Mouse (Mus musculus): ENCODE measurements around the gene Sipa1l2. TPM values are rescaled to one million over a fixed set of nuclear protein-coding genes. Genes with fewer than 3 reads are reported as not detected.

Gene Sipa1l2
- polyA plus RNA-seq, 1 experiment from 2014 or later, result 25.1 TPM

GRCm38 (mm10) chr8:125607714-125608223 is 38.2 kb upstream of the Sipa1l2 start:
- Histone ChIP-seq H3K4me3 (replicated peaks; ENCODE audit: low read depth, low read length) (no peak overlapping the region), H3K27me3 (ENCODE audit: control insufficient read depth, insufficient read depth, low read length) (no peaks in the 10 kb centered on the region), H3K36me3 (ENCODE audit: control insufficient read depth, insufficient read depth, low read length) (no peaks in the 10 kb centered on the region), H3K4me2 (ENCODE audit: low read length) (no peak overlapping the region), H3K9me3 (ENCODE audit: control insufficient read depth, low read length) (no peaks in the 10 kb centered on the region), H3K27ac (replicated peaks; ENCODE audit: low read depth, low read length) (no peak overlapping the region), H3K4me1 (ENCODE audit: control insufficient read depth, insufficient read depth, low read length) (no peaks in the 10 kb centered on the region), H3K9ac (replicated peaks; ENCODE audit: low read length) (no peak overlapping the region)
- WGBS, result 85% methylated on average over 4 of the region's 4 CpGs
- DNase-seq, result no peak
- ATAC-seq (ENCODE audit: low FRiP score, low TSS enrichment), result no peak

GRCm38 (mm10) chr8:125606937-125607336 is 37.3 kb upstream of the Sipa1l2 start:
- no peak for ATAC-seq (ENCODE audit: low FRiP score, low TSS enrichment)

GRCm38 (mm10) chr8:125604817-125605512 is 35.4 kb upstream of the Sipa1l2 start:
- H3K4me1 ChIP-seq (ENCODE audit: control insufficient read depth, insufficient read depth, low read length), result peaks cover 5% of the 10 kb centered on the region
- ATAC-seq (ENCODE audit: low FRiP score, low TSS enrichment) (no peak), DNase-seq (no peak)
- H3K27me3 ChIP-seq (ENCODE audit: control insufficient read depth, insufficient read depth, low read length), result no peaks in the 10 kb centered on the region
- WGBS, result 83% methylated on average over 8 of the region's 8 CpGs
- H3K9me3 ChIP-seq (ENCODE audit: control insufficient read depth, low read length), result no peaks in the 10 kb centered on the region
- no peak overlapping the region for H3K9ac ChIP-seq (replicated peaks; ENCODE audit: low read length)
- no peaks in the 10 kb centered on the region for H3K36me3 ChIP-seq (ENCODE audit: control insufficient read depth, insufficient read depth, low read length)
- no peak overlapping the region for H3K27ac ChIP-seq (replicated peaks; ENCODE audit: low read depth, low read length)
- no peak overlapping the region for H3K4me2 ChIP-seq (ENCODE audit: low read length)
- no peak overlapping the region for H3K4me3 ChIP-seq (replicated peaks; ENCODE audit: low read depth, low read length)

More at GRCm38 (mm10) chr8:125606937-125607336, 37.3 kb upstream of the Sipa1l2 start:
- H3K27ac ChIP-seq (replicated peaks; ENCODE audit: low read depth, low read length), result no peak overlapping the region
- no peak overlapping the region for H3K4me2 ChIP-seq (ENCODE audit: low read length)
- no peak for DNase-seq
- no peaks in the 10 kb centered on the region for H3K27me3 ChIP-seq (ENCODE audit: control insufficient read depth, insufficient read depth, low read length)
- no peaks in the 10 kb centered on the region for H3K4me1 ChIP-seq (ENCODE audit: control insufficient read depth, insufficient read depth, low read length)
- H3K36me3 ChIP-seq (ENCODE audit: control insufficient read depth, insufficient read depth, low read length), result no peaks in the 10 kb centered on the region
- no peaks in the 10 kb centered on the region for H3K9me3 ChIP-seq (ENCODE audit: control insufficient read depth, low read length)
- H3K9ac ChIP-seq (replicated peaks; ENCODE audit: low read length), result no peak overlapping the region
- no peak overlapping the region for H3K4me3 ChIP-seq (replicated peaks; ENCODE audit: low read depth, low read length)
- WGBS, result 84% methylated on average over 3 of the region's 3 CpGs

- Histone ChIP-seq H3K4me3 (replicated peaks; ENCODE audit: low read depth, low read length) (no peak overlapping the region), H3K9ac (replicated peaks; ENCODE audit: low read length) (no peak overlapping the region), H3K27ac (replicated peaks; ENCODE audit: low read depth, low read length) (no peak overlapping the region), H3K4me2 (ENCODE audit: low read length) (no peak overlapping the region), H3K4me1 (ENCODE audit: control insufficient read depth, insufficient read depth, low read length) (peaks cover 5% of the 10 kb centered on the region), H3K36me3 (ENCODE audit: control insufficient read depth, insufficient read depth, low read length) (no peaks in the 10 kb centered on the region), H3K27me3 (ENCODE audit: control insufficient read depth, insufficient read depth, low read length) (no peaks in the 10 kb centered on the region), H3K9me3 (ENCODE audit: control insufficient read depth, low read length) (no peaks in the 10 kb centered on the region)
- ATAC-seq (ENCODE audit: low FRiP score, low TSS enrichment) (no peak), DNase-seq (no peak)
- WGBS, result 90% methylated on average over 18 of the region's 18 CpGs
These were observed 34.7 kb upstream of the Sipa1l2 start for GRCm38 (mm10) chr8:125604213-125604816.

GRCm38 (mm10) chr8:125603312-125603840 is 33.8 kb upstream of the Sipa1l2 start:
- H3K4me1 ChIP-seq (ENCODE audit: control insufficient read depth, insufficient read depth, low read length), result peaks cover 5% of the 10 kb centered on the region
- no peak for ATAC-seq (ENCODE audit: low FRiP score, low TSS enrichment)
- no peaks in the 10 kb centered on the region for H3K27me3 ChIP-seq (ENCODE audit: control insufficient read depth, insufficient read depth, low read length)
- no peaks in the 10 kb centered on the region for H3K36me3 ChIP-seq (ENCODE audit: control insufficient read depth, insufficient read depth, low read length)
- H3K4me3 ChIP-seq (replicated peaks; ENCODE audit: low read depth, low read length), result no peak overlapping the region
- no peak overlapping the region for H3K27ac ChIP-seq (replicated peaks; ENCODE audit: low read depth, low read length)
- 87% methylated on average over 8 of the region's 8 CpGs for WGBS
- no peaks in the 10 kb centered on the region for H3K9me3 ChIP-seq (ENCODE audit: control insufficient read depth, low read length)
- no peak overlapping the region for H3K4me2 ChIP-seq (ENCODE audit: low read length)
- no peak for DNase-seq
- H3K9ac ChIP-seq (replicated peaks; ENCODE audit: low read length), result no peak overlapping the region

GRCm38 (mm10) chr8:125600033-125600686 is 30.6 kb upstream of the Sipa1l2 start:
- no peak for ATAC-seq (ENCODE audit: low FRiP score, low TSS enrichment)
- no peak for DNase-seq
- H3K27ac ChIP-seq (replicated peaks; ENCODE audit: low read depth, low read length), result no peak overlapping the region
- no peaks in the 10 kb centered on the region for H3K36me3 ChIP-seq (ENCODE audit: control insufficient read depth, insufficient read depth, low read length)
- H3K4me3 ChIP-seq (replicated peaks; ENCODE audit: low read depth, low read length), result no peak overlapping the region
- no peak overlapping the region for H3K9ac ChIP-seq (replicated peaks; ENCODE audit: low read length)
- H3K9me3 ChIP-seq (ENCODE audit: control insufficient read depth, low read length), result no peaks in the 10 kb centered on the region
- WGBS, result 50% methylated on average over 12 of the region's 12 CpGs
- H3K4me1 ChIP-seq (ENCODE audit: control insufficient read depth, insufficient read depth, low read length), result peaks cover 5% of the 10 kb centered on the region
- H3K4me2 ChIP-seq (ENCODE audit: low read length), result no peak overlapping the region
- no peaks in the 10 kb centered on the region for H3K27me3 ChIP-seq (ENCODE audit: control insufficient read depth, insufficient read depth, low read length)

- Histone ChIP-seq H3K4me1 (ENCODE audit: control insufficient read depth, insufficient read depth, low read length) (peaks cover 9% of the 10 kb centered on the region), H3K9me3 (ENCODE audit: control insufficient read depth, low read length) (no peaks in the 10 kb centered on the region), H3K9ac (replicated peaks; ENCODE audit: low read length) (no peak overlapping the region), H3K4me2 (ENCODE audit: low read length) (no peak overlapping the region), H3K27me3 (ENCODE audit: control insufficient read depth, insufficient read depth, low read length) (no peaks in the 10 kb centered on the region), H3K36me3 (ENCODE audit: control insufficient read depth, insufficient read depth, low read length) (no peaks in the 10 kb centered on the region), H3K4me3 (replicated peaks; ENCODE audit: low read depth, low read length) (no peak overlapping the region), H3K27ac (replicated peaks; ENCODE audit: low read depth, low read length) (no peak overlapping the region)
- peak; percentile 50 for DNase-seq
- ATAC-seq (ENCODE audit: low FRiP score, low TSS enrichment), result no peak
- WGBS, result 64% methylated on average over 17 of the region's 17 CpGs
These were observed 26.2 kb upstream of the Sipa1l2 start for GRCm38 (mm10) chr8:125595571-125596508.

- WGBS, result 22% methylated on average over 3 of the region's 3 CpGs
- no peaks in the 10 kb centered on the region for H3K36me3 ChIP-seq (ENCODE audit: control insufficient read depth, insufficient read depth, low read length)
- H3K4me1 ChIP-seq (ENCODE audit: control insufficient read depth, insufficient read depth, low read length), result peaks cover 9% of the 10 kb centered on the region; the same call in 1 of the 2 replicates
- ATAC-seq (ENCODE audit: low FRiP score, low TSS enrichment) (no peak), DNase-seq (peak; percentile 44)
- no peak overlapping the region for H3K9ac ChIP-seq (replicated peaks; ENCODE audit: low read length)
- no peak overlapping the region for H3K4me2 ChIP-seq (ENCODE audit: low read length)
- H3K27ac ChIP-seq (replicated peaks; ENCODE audit: low read depth, low read length), result no peak overlapping the region
- no peaks in the 10 kb centered on the region for H3K27me3 ChIP-seq (ENCODE audit: control insufficient read depth, insufficient read depth, low read length)
- no peaks in the 10 kb centered on the region for H3K9me3 ChIP-seq (ENCODE audit: control insufficient read depth, low read length)
- H3K4me3 ChIP-seq (replicated peaks; ENCODE audit: low read depth, low read length), result no peak overlapping the region
These were observed 20.8 kb upstream of the Sipa1l2 start for GRCm38 (mm10) chr8:125590363-125590762.
